Mouse (Mus musculus) heart, postnatal 0 days (tissue): ENCODE data around the gene Cct3. TPM values are rescaled to one million over a fixed set of nuclear protein-coding genes. Genes with fewer than 3 reads are reported as not detected.
"Not testable (repeated sequence)": the region's sequence is repeated elsewhere in the genome, so short reads cannot be mapped to it uniquely, and the experiment has no call there.

Experiments used
- ATAC-seq: fragments of 200-750 bp; cut with Nextera tagmentation; 2 replicates; pipeline ENCODE4 v1.8.0; 2017; ENCODE audit warnings: low read depth, moderate number of reproducible peaks, moderate library complexity; ENCODE audit not compliant: insufficient read depth
- DNase-seq: peaks from one replicate; pipeline ENCODE4 v3.0.0-alpha.2; 2016; ENCODE audit warnings: low spot score
- H3K27ac ChIP-seq: fragments of 300-500 bp; sonication (generic); 2 replicates; pipeline ENCODE4 v1.5.1; 2014; ENCODE audit warnings: low read depth, mild to moderate bottlenecking
- H3K27me3 ChIP-seq: fragments of 300-500 bp; sonication (generic); 2 replicates; pipeline ENCODE4 v1.6.1; 2014; ENCODE audit warnings: low read length, mixed read lengths; ENCODE audit not compliant: control insufficient read depth, insufficient read depth
- H3K36me3 ChIP-seq: fragments of 300-500 bp; sonication (generic); replicated peaks from 2 replicates; pipeline ENCODE4 v1.6.1; 2014; ENCODE audit warnings: low read length, mixed read lengths; ENCODE audit not compliant: control insufficient read depth, insufficient read depth
- H3K4me1 ChIP-seq: fragments of 300-500 bp; sonication (generic); 2 replicates; pipeline ENCODE4 v1.6.1; 2014; ENCODE audit warnings: antibody characterized with exemption; ENCODE audit not compliant: control insufficient read depth, insufficient read depth
- H3K4me2 ChIP-seq: fragments of 300-500 bp; sonication (generic); 2 replicates; pipeline ENCODE4 v1.6.1; 2014; ENCODE audit warnings: low read depth, mild to moderate bottlenecking, low read length, moderate library complexity
- H3K4me3 ChIP-seq: fragments of 300-500 bp; sonication (generic); 2 replicates; pipeline ENCODE4 v1.5.1; 2014; ENCODE audit warnings: low read depth, low read length
- H3K9ac ChIP-seq: fragments of 300-500 bp; sonication (generic); replicated peaks from 2 replicates; pipeline ENCODE4 v1.6.1; 2014; ENCODE audit warnings: low read depth, low read length, mixed read lengths
- H3K9me3 ChIP-seq: fragments of 300-500 bp; sonication (generic); replicated peaks from 2 replicates; pipeline ENCODE4 v1.6.1; 2016; ENCODE audit warnings: low read length; ENCODE audit not compliant: control insufficient read depth
- CTCF ChIP-seq: IDR thresholded peaks from 2 replicates; pipeline ENCODE4 v1.5.1; 2016; ENCODE audit warnings: antibody characterized with exemption, control low read depth, low read depth
- EP300 ChIP-seq: IDR thresholded peaks from 2 replicates; pipeline ENCODE4 v1.6.1; 2016; ENCODE audit warnings: antibody characterized with exemption, low read depth
- WGBS: fragments of 180-500 bp; shearing (Covaris S2); extraction: QIAGEN DNeasy Blood & Tissue Kit; methylation state at CpG from one replicate; pipeline ENCODE4 v1.1.7; 2014; 5-methylcytosine and 5-hydroxymethylcytosine counted together
- polyA plus RNA-seq: library from polyadenylated mRNA; unstranded; fragments of >200 nt; fragmentation: Nextera tagmentation; extraction: Ambion mirVana; gene quantifications from 2 replicates; pipeline ENCODE4 v1.2.1, GENCODE M21; 2015
- total RNA-seq: library from RNA; depleted of rRNA; stranded (reverse); fragments of >200 nt; gene quantifications from 2 replicates; pipeline ENCODE4 v1.2.3, GENCODE M21; 2014; ENCODE audit warnings: low replicate concordance

The Cct3 gene
- total and polyA plus RNA-seq, 2 experiments from 2014 or later: 208 to 256 TPM

GRCm38 (mm10) chr3:88271859-88272258 is 25.1 kb upstream of the Cct3 start:
- no peak overlapping the region for H3K27ac ChIP-seq
- no peak overlapping the region for H3K4me2 ChIP-seq
- DNase-seq (no peak), ATAC-seq (no peak)
- no peaks in the 10 kb centered on the region for H3K27me3 ChIP-seq
- no peaks in the 10 kb centered on the region for H3K36me3 ChIP-seq
- 86% methylated on average over 3 of the region's 3 CpGs for WGBS
- no peak overlapping the region for H3K4me3 ChIP-seq
- no peak overlapping the region for H3K9ac ChIP-seq
- H3K4me1 ChIP-seq: no peaks in the 10 kb centered on the region
- H3K9me3 ChIP-seq: no peaks in the 10 kb centered on the region
- TF ChIP-seq CTCF: no peak
- TF ChIP-seq EP300: no peak

GRCm38 (mm10) chr3:88274002-88274401 is 22.9 kb upstream of the Cct3 start:
- Histone ChIP-seq H3K36me3 (no peaks in the 10 kb centered on the region), H3K9me3 (no peaks in the 10 kb centered on the region), H3K27ac (no peak overlapping the region), H3K27me3 (no peaks in the 10 kb centered on the region), H3K4me2 (no peak overlapping the region), H3K4me3 (no peak overlapping the region), H3K9ac (no peak overlapping the region), H3K4me1 (no peaks in the 10 kb centered on the region)
- ATAC-seq: no peak
- no peak for TF ChIP-seq EP300
- no peak for TF ChIP-seq CTCF
- no peak for DNase-seq
- WGBS: 92% methylated on average over 4 of the region's 4 CpGs

- H3K9me3 ChIP-seq: no peaks in the 10 kb centered on the region
- no peak overlapping the region for H3K4me2 ChIP-seq
- no peak for DNase-seq
- no peak for ATAC-seq
- 69% methylated on average over 2 of the region's 2 CpGs for WGBS
- H3K4me3 ChIP-seq: no peak overlapping the region
- H3K36me3 ChIP-seq: no peaks in the 10 kb centered on the region
- H3K9ac ChIP-seq: no peak overlapping the region
- TF ChIP-seq CTCF (no peak), EP300 (no peak)
- no peaks in the 10 kb centered on the region for H3K4me1 ChIP-seq
- H3K27me3 ChIP-seq: no peaks in the 10 kb centered on the region
- no peak overlapping the region for H3K27ac ChIP-seq
These were observed 20.8 kb upstream of the Cct3 start for GRCm38 (mm10) chr3:88276121-88276520.

GRCm38 (mm10) chr3:88276529-88277143 is 20.3 kb upstream of the Cct3 start:
- no peak for ATAC-seq
- Histone ChIP-seq H3K27me3 (no peaks in the 10 kb centered on the region), H3K4me2 (no peak overlapping the region), H3K36me3 (no peaks in the 10 kb centered on the region), H3K4me3 (no peak overlapping the region), H3K9me3 (no peaks in the 10 kb centered on the region), H3K27ac (no peak overlapping the region), H3K4me1 (no peaks in the 10 kb centered on the region), H3K9ac (no peak overlapping the region)
- TF ChIP-seq EP300 (no peak), CTCF (peak; percentile 44)
- DNase-seq: no peak
- 37% methylated on average over 7 of the region's 7 CpGs for WGBS

- ATAC-seq: no peak
- WGBS: 84% methylated on average over 2 of the region's 2 CpGs
- no peak for TF ChIP-seq EP300
- TF ChIP-seq CTCF: no peak
These were observed 16.9 kb upstream of the Cct3 start for GRCm38 (mm10) chr3:88280035-88280434.

GRCm38 (mm10) chr3:88281141-88281916 is 15.6 kb upstream of the Cct3 start:
- H3K36me3 ChIP-seq, H3K27ac ChIP-seq, ATAC-seq, H3K4me1 ChIP-seq, H3K4me3 ChIP-seq, H3K9me3 ChIP-seq, DNase-seq, H3K27me3 ChIP-seq, H3K9ac ChIP-seq, H3K4me2 ChIP-seq: not testable (repeated sequence)
- WGBS: 66% methylated on average over 11 of the region's 11 CpGs

More at GRCm38 (mm10) chr3:88280035-88280434, 16.9 kb upstream of the Cct3 start:
- Histone ChIP-seq H3K4me2 (no peak overlapping the region), H3K9me3 (no peaks in the 10 kb centered on the region), H3K27ac (no peak overlapping the region), H3K27me3 (no peaks in the 10 kb centered on the region), H3K9ac (no peak overlapping the region), H3K4me3 (no peak overlapping the region), H3K36me3 (no peaks in the 10 kb centered on the region), H3K4me1 (no peaks in the 10 kb centered on the region)
- DNase-seq: no peak

- not testable (repeated sequence) for H3K36me3 ChIP-seq, H3K9me3 ChIP-seq, H3K4me3 ChIP-seq, DNase-seq, H3K4me1 ChIP-seq, H3K9ac ChIP-seq, H3K27me3 ChIP-seq, H3K4me2 ChIP-seq, ATAC-seq, H3K27ac ChIP-seq
- 93% methylated on average over 14 of the region's 14 CpGs for WGBS
These were observed 11.9 kb upstream of the Cct3 start for GRCm38 (mm10) chr3:88284815-88285564.

- H3K4me1 ChIP-seq, H3K9ac ChIP-seq, H3K4me2 ChIP-seq, H3K27me3 ChIP-seq, H3K27ac ChIP-seq, H3K4me3 ChIP-seq, H3K9me3 ChIP-seq, H3K36me3 ChIP-seq, ATAC-seq, DNase-seq: not testable (repeated sequence)
- WGBS: no CpG with 5 or more reads among the region's 2 CpGs
These were observed 11.4 kb upstream of the Cct3 start for GRCm38 (mm10) chr3:88285565-88285895.
